Mouse (Mus musculus) adrenal gland, postnatal 14 days (tissue): ENCODE results near the gene Nop58. TPM values are rescaled to one million over a fixed set of nuclear protein-coding genes. Genes with fewer than 3 reads are reported as not detected.
"Not testable (repeated sequence)": the region's sequence is repeated elsewhere in the genome, so short reads cannot be mapped to it uniquely, and the experiment has no call there.

ENCODE experiments used
- DNase-seq: peaks from one replicate; pipeline ENCODE4 v3.0.0; 2021; ENCODE audit warnings: mixed read lengths
- long read RNA-seq, 2 experiments: library from polyadenylated mRNA; stranded (forward); transcript quantifications; one replicate each; pipeline ENCODE4 v2.0.0; 2021
- total RNA-seq: library from RNA; stranded (reverse); gene quantifications from 2 replicates; pipeline ENCODE4 v1.2.3, GENCODE M21; 2021

Nop58 gene
- total RNA-seq, result 136 and 137 TPM in 2 replicates
- long read RNA-seq, experiment 1, full-length matches to known transcripts, result 23 of 32 reads
- long read RNA-seq, experiment 1, partial matches to known transcripts, result 5 of 32 reads
- long read RNA-seq, experiment 1, other reads (novel, unspliced or antisense), result 4 of 32 reads
- long read RNA-seq, experiment 2, full-length matches to known transcripts, result 18 of 33 reads
- long read RNA-seq, experiment 2, partial matches to known transcripts, result 9 of 33 reads
- long read RNA-seq, experiment 2, other reads (novel, unspliced or antisense), result 6 of 33 reads

GRCm38 (mm10) chr1:59684819-59685755, at the start of gene Nop58:
Nop58 (plus strand) TSS chr1:59684971.
- peak; percentile 91 for DNase-seq

- DNase-seq, result no peak
Observed at GRCm38 (mm10) chr1:59636349-59636748, 48.4 kb upstream of the Nop58 start.

- DNase-seq, result no peak
Observed at GRCm38 (mm10) chr1:59638371-59638770, 46.4 kb upstream of the Nop58 start.

GRCm38 (mm10) chr1:59642488-59642887, 42.3 kb upstream of the Nop58 start:
- DNase-seq, result no peak

- DNase-seq, result not testable (repeated sequence)
Observed at GRCm38 (mm10) chr1:59646502-59646901, 38.3 kb upstream of the Nop58 start.

GRCm38 (mm10) chr1:59651201-59651819, 33.5 kb upstream of the Nop58 start:
- no peak for DNase-seq

- DNase-seq, result no peak
Observed at GRCm38 (mm10) chr1:59653243-59653911, 31.4 kb upstream of the Nop58 start.

- DNase-seq, result no peak
Observed at GRCm38 (mm10) chr1:59656244-59657171, 28.3 kb upstream of the Nop58 start.

- no peak for DNase-seq
Observed at GRCm38 (mm10) chr1:59663456-59664135, 21.2 kb upstream of the Nop58 start.

GRCm38 (mm10) chr1:59668871-59669270, 15.9 kb upstream of the Nop58 start:
- DNase-seq, result no peak

GRCm38 (mm10) chr1:59669962-59670630, 14.7 kb upstream of the Nop58 start:
- DNase-seq, result peak; percentile 68

- DNase-seq, result peak; percentile 94
Observed at GRCm38 (mm10) chr1:59670641-59671168, 14.1 kb upstream of the Nop58 start, which contains the start of gene Sumo1. Sumo1 (minus strand) TSS chr1:59670834.

GRCm38 (mm10) chr1:59673661-59674060, 11.1 kb upstream of the Nop58 start:
- DNase-seq, result no peak

- DNase-seq, result peak; percentile 32
Observed at GRCm38 (mm10) chr1:59683926-59684818, 599 bp upstream of the Nop58 start.

- no peak for DNase-seq
Observed at GRCm38 (mm10) chr1:59687493-59687892, 2.7 kb downstream of the Nop58 start.

GRCm38 (mm10) chr1:59690467-59690866, 5.7 kb downstream of the Nop58 start:
- no peak for DNase-seq

- no peak for DNase-seq
Observed at GRCm38 (mm10) chr1:59697751-59698150, 13.0 kb downstream of the Nop58 start.

- no peak for DNase-seq
Observed at GRCm38 (mm10) chr1:59698207-59698606, 13.4 kb downstream of the Nop58 start.
